Mouse (Mus musculus): Measurements from ENCODE around the gene Atn1. TPM values are rescaled to one million over a fixed set of nuclear protein-coding genes. Genes with fewer than 3 reads are reported as not detected.

The Atn1 gene
- polyA plus RNA-seq, 1 experiment from 2014 or later: 1.8 TPM

GRCm38 (mm10) chr6:124796200-124796599 is 39.9 kb upstream of the Atn1 start:
- no peak for DNase-seq
- ATAC-seq: no peak
- WGBS (ENCODE audit: insufficient replicate concordance): 85% methylated on average over 2 of the region's 2 CpGs
- H3K9me3 ChIP-seq (ENCODE audit: low read length): no peaks in the 10 kb centered on the region
- no peaks in the 10 kb centered on the region for H3K36me3 ChIP-seq (replicated peaks; ENCODE audit: insufficient read depth, low read length)
- no peak overlapping the region for H3K9ac ChIP-seq (replicated peaks)
- no peaks in the 10 kb centered on the region for H3K27me3 ChIP-seq (ENCODE audit: insufficient read depth, low read length)
- no peak overlapping the region for H3K4me2 ChIP-seq (ENCODE audit: low read depth, low read length)
- no peak overlapping the region for H3K27ac ChIP-seq (ENCODE audit: low read depth)
- TF ChIP-seq CTCF (IDR thresholded peaks at IDR 0.05; ENCODE audit: low read depth): no peak
- TF ChIP-seq EP300 (IDR thresholded peaks at IDR 0.05; ENCODE audit: low read depth): no peak
- no peaks in the 10 kb centered on the region for H3K4me1 ChIP-seq (ENCODE audit: insufficient read depth)
- no peak overlapping the region for H3K4me3 ChIP-seq (ENCODE audit: low read depth, low read length)

- DNase-seq: no peak
- Histone ChIP-seq H3K27ac (ENCODE audit: low read depth) (no peak overlapping the region), H3K4me3 (ENCODE audit: low read depth, low read length) (no peak overlapping the region), H3K9me3 (ENCODE audit: low read length) (no peaks in the 10 kb centered on the region), H3K36me3 (replicated peaks; ENCODE audit: insufficient read depth, low read length) (no peaks in the 10 kb centered on the region), H3K4me2 (ENCODE audit: low read depth, low read length) (no peak overlapping the region), H3K9ac (replicated peaks) (no peak overlapping the region), H3K4me1 (ENCODE audit: insufficient read depth) (no peaks in the 10 kb centered on the region), H3K27me3 (ENCODE audit: insufficient read depth, low read length) (no peaks in the 10 kb centered on the region)
- TF ChIP-seq CTCF (IDR thresholded peaks at IDR 0.05; ENCODE audit: low read depth) (no peak), EP300 (IDR thresholded peaks at IDR 0.05; ENCODE audit: low read depth) (no peak)
- WGBS (ENCODE audit: insufficient replicate concordance): 84% methylated on average over 4 of the region's 4 CpGs
- ATAC-seq: no peak
Measured at GRCm38 (mm10) chr6:124795781-124796180, 39.5 kb upstream of the Atn1 start.

DNA sequence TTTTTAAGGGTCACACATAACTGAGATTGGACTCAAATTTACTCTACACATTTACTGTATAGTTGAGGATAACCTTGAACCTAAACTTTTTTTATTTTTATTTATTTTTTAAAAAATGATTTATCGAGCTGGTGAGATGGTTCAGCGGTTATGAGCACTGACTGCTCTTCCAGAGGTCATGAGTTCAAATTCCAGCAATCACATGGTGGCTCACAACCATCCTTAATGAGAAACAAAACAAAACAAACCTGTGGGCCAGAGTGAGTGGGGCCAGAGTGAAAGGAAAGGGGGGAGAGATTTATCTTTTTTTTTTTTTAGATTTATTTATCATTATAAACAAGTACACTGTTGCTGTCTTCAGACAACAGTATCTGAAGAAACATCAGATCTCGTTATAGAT is 35.6 kb upstream of the Atn1 start:
- Histone ChIP-seq H3K9ac (replicated peaks) (no peak overlapping the region), H3K4me2 (ENCODE audit: low read depth, low read length) (no peak overlapping the region), H3K36me3 (replicated peaks; ENCODE audit: insufficient read depth, low read length) (no peaks in the 10 kb centered on the region), H3K4me1 (ENCODE audit: insufficient read depth) (no peaks in the 10 kb centered on the region; the same call in 1 of the 2 replicates), H3K27me3 (ENCODE audit: insufficient read depth, low read length) (no peaks in the 10 kb centered on the region), H3K27ac (ENCODE audit: low read depth) (no peak overlapping the region), H3K9me3 (ENCODE audit: low read length) (no peaks in the 10 kb centered on the region), H3K4me3 (ENCODE audit: low read depth, low read length) (no peak overlapping the region)
- WGBS (ENCODE audit: insufficient replicate concordance): 78% methylated on average over 3 of the region's 3 CpGs
- DNase-seq (no peak), ATAC-seq (no peak)
- TF ChIP-seq CTCF (IDR thresholded peaks at IDR 0.05; ENCODE audit: low read depth): no peak
- no peak for TF ChIP-seq EP300 (IDR thresholded peaks at IDR 0.05; ENCODE audit: low read depth)

DNA sequence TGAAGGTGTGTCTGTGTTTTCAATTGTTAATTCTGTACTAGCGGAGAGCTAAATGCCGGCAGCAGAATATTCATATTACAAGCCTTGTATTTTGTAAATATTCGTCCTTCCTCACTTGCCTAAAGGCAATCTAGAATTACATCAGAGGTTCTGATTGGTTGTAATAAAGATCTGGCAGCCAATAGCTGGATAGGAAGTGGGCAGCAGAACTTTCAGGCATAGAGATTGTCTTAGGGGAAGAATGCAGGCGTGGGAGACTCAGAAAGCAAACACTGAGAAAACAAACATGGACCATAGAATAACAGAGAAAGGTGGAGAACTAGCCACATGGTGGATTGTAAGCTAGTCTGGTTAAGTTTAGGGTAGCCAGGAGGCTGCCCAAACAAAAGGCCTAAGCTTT is 33.8 kb upstream of the Atn1 start:
- no peak for ATAC-seq
- Histone ChIP-seq H3K4me1 (ENCODE audit: insufficient read depth) (peaks cover 5% of the 10 kb centered on the region; the same call in 1 of the 2 replicates), H3K27me3 (ENCODE audit: insufficient read depth, low read length) (no peaks in the 10 kb centered on the region), H3K9me3 (ENCODE audit: low read length) (no peaks in the 10 kb centered on the region), H3K4me2 (ENCODE audit: low read depth, low read length) (no peak overlapping the region), H3K27ac (ENCODE audit: low read depth) (no peak overlapping the region), H3K9ac (replicated peaks) (no peak overlapping the region), H3K36me3 (replicated peaks; ENCODE audit: insufficient read depth, low read length) (no peaks in the 10 kb centered on the region), H3K4me3 (ENCODE audit: low read depth, low read length) (no peak overlapping the region)
- TF ChIP-seq CTCF (IDR thresholded peaks at IDR 0.05; ENCODE audit: low read depth) (no peak), EP300 (IDR thresholded peaks at IDR 0.05; ENCODE audit: low read depth) (no peak)
- 51% methylated on average over 4 of the region's 4 CpGs for WGBS (ENCODE audit: insufficient replicate concordance)
- no peak for DNase-seq

GRCm38 (mm10) chr6:124789519-124789918 is 33.2 kb upstream of the Atn1 start:
- H3K27me3 ChIP-seq (ENCODE audit: insufficient read depth, low read length): no peaks in the 10 kb centered on the region
- H3K9me3 ChIP-seq (ENCODE audit: low read length): no peaks in the 10 kb centered on the region
- WGBS (ENCODE audit: insufficient replicate concordance): 78% methylated on average over 4 of the region's 4 CpGs
- H3K36me3 ChIP-seq (replicated peaks; ENCODE audit: insufficient read depth, low read length): no peaks in the 10 kb centered on the region
- peaks cover 5% of the 10 kb centered on the region; the same call in 1 of the 2 replicates for H3K4me1 ChIP-seq (ENCODE audit: insufficient read depth)
- H3K4me2 ChIP-seq (ENCODE audit: low read depth, low read length): no peak overlapping the region
- ATAC-seq (no peak), DNase-seq (no peak)
- TF ChIP-seq CTCF (IDR thresholded peaks at IDR 0.05; ENCODE audit: low read depth): no peak
- TF ChIP-seq EP300 (IDR thresholded peaks at IDR 0.05; ENCODE audit: low read depth): no peak
- H3K9ac ChIP-seq (replicated peaks): no peak overlapping the region
- H3K27ac ChIP-seq (ENCODE audit: low read depth): no peak overlapping the region
- H3K4me3 ChIP-seq (ENCODE audit: low read depth, low read length): no peak overlapping the region

- DNase-seq: no peak
- TF ChIP-seq CTCF (IDR thresholded peaks at IDR 0.05; ENCODE audit: low read depth): no peak
- no peak for TF ChIP-seq EP300 (IDR thresholded peaks at IDR 0.05; ENCODE audit: low read depth)
- Histone ChIP-seq H3K9me3 (ENCODE audit: low read length) (no peaks in the 10 kb centered on the region), H3K9ac (replicated peaks) (no peak overlapping the region), H3K4me1 (ENCODE audit: insufficient read depth) (peaks cover 6% of the 10 kb centered on the region), H3K27ac (ENCODE audit: low read depth) (no peak overlapping the region), H3K27me3 (ENCODE audit: insufficient read depth, low read length) (no peaks in the 10 kb centered on the region), H3K4me3 (ENCODE audit: low read depth, low read length) (no peak overlapping the region), H3K4me2 (ENCODE audit: low read depth, low read length) (no peak overlapping the region), H3K36me3 (replicated peaks; ENCODE audit: insufficient read depth, low read length) (no peaks in the 10 kb centered on the region)
- WGBS (ENCODE audit: insufficient replicate concordance): 71% methylated on average over 10 of the region's 10 CpGs
- ATAC-seq: no peak
Measured at GRCm38 (mm10) chr6:124787722-124788121, 31.4 kb upstream of the Atn1 start.

All from liver, postnatal 0 days (tissue).